Mouse (Mus musculus): Measurements from ENCODE around the gene Lce1c.
"Not testable (repeated sequence)": the region's sequence is repeated elsewhere in the genome, so short reads cannot be mapped to it uniquely, and the experiment has no call there.

Gene Lce1c

DNA sequence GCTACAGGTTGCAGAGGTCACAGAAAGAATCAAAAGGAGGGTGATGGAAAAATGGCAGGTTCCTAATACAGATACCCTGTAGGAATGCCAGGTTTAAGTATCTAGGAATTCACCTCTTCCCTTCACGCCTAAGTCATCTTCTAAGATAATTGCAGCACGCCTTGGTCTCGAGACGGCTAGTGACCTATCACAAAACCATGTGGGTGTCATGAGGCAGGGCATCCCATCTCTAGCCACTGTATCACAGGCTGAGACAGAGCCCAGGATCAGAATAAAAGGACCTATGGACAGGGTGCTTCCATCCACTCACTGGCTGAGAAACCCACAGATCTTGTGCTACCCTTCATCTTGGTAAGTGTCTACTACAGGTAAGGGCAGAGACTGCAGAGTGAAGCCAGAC is at the start of gene Lce1c:
Gene Lce1c, plus strand, starts transcription at position 301 of the 400 bp plus-strand sequence.
- DNase-seq: no peak

DNA sequence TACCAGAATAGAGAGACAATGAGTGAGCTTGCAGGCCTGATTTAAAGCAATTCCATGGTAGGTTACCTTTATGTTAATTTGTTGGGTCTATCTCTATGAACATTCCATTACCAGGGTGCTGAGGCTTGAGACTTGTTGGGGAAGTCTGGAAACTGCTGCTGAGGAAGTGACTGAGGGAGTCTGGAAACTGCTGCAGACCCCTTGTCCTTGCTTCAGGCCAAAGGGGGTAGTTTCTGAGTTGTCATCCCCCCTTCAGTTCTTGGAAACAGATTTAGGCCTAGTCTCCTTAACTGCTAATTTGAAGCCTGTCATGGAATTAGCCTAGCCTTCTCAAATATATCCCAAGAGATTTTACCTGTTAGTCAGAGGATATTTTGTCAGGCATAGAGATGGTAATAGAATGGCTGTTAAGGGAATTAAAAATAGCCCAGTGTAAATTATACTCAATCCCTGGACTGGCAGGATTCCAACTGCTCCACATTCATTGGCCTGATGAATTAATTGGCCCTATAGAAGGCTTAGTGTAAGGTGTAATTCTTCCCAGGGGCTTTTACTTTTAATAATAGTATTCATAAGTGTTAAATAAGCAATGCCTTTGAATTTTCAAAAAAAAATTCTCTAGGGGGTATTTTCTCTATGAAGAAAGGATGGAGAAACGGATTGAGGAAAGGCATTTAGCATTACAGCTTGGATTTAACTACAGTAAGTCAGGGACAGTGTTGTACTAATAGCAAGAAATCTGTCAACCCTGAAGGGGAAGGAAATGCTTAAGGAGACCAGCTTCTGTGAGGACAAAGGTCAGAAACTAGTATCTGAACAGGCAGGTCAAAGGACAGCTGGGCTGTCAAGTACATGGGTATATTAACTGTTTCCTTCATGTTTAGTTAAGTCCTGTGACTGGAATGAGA is 41.0 kb upstream of the Lce1c start:
- no peak for DNase-seq

GRCm38 (mm10) chr3:92638653-92638991 is 40.4 kb upstream of the Lce1c start:
- DNase-seq: no peak

DNA sequence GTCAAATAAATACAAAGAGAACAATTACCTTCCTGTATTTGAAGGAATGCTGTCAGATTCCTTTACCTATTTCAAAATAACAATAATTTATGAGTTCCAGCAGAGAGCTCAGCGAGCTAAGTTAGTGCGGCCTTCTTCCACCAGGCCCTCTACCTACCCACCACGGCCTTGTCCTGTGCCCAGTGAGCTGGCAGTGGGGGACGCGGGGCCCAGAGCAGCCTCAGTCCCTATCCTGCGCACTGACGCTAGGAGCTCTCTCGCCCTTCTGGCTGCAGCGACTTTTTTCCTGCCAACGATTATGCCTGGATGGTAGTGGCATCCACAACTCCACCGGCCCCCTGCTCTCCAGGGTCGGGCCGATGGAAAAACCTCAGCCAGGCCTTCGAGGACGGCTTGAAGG is 39.2 kb upstream of the Lce1c start:
- no peak for DNase-seq

GRCm38 (mm10) chr3:92648207-92648606 is 30.8 kb upstream of the Lce1c start, which contains the start of gene Lce1a1:
Gene Lce1a1 (minus strand): TSS chr3:92648307.
- DNase-seq: no peak

DNA sequence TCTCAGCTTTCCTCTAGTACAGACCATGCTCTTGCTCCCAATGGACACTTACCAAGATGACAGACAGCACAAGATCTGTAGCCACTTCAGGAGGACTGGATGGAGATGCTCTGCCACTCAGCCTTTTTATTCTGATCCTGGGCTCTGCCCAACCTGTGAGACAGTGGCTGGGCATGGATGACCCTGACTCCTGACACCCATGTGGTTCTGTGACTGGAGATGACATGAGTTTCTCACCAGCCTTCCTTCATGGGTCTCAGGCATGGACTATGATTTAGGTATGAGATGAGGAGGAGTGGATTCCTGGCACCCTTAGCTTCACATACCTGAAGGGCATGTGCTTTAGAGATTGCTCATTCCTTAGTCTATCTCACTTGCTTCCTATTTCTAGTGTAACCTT is 22.2 kb upstream of the Lce1c start, which contains the start of gene Lce1b:
Gene Lce1b, minus strand, starts transcription at position 101 of the 400 bp plus-strand sequence.
- no peak for DNase-seq

- DNase-seq: no peak
These were observed 8.8 kb upstream of the Lce1c start, which contains the start of gene Lce1a2 for GRCm38 (mm10) chr3:92670215-92670614. Gene Lce1a2 (minus strand): TSS chr3:92670315.

GRCm38 (mm10) chr3:92687110-92687509 is 8.1 kb downstream of the Lce1c start, which contains the start of gene Lce1d:
Gene Lce1d (minus strand): TSS chr3:92687210.
- no peak for DNase-seq

GRCm38 (mm10) chr3:92689154-92689553 is 10.1 kb downstream of the Lce1c start:
- DNase-seq: not testable (repeated sequence)

- no peak for DNase-seq
These were observed 12.6 kb downstream of the Lce1c start for GRCm38 (mm10) chr3:92691688-92692087.

GRCm38 (mm10) chr3:92694613-92695012 is 15.6 kb downstream of the Lce1c start:
- DNase-seq: no peak

DNA sequence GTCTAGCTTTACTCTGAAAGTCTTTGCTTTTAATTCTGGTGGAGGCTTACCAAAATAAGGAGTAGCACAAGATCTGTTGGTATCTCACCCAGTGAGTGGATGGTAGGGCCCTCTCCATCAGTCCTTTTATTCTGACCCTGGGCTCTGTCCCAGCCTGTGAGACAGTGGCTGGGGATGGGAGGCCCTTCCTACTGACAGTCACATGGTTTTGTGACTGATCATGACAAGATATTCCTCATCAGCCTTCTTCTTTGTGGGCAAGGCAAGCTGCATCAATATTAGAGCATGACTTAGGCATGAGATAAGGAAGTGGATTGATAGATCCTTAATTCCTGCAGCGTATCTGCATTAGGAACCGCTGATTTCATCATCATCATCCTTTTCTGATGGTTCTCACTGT is 29.9 kb downstream of the Lce1c start, which contains the start of gene Lce1e:
Gene Lce1e, minus strand, starts transcription at position 101 of the 400 bp plus-strand sequence.
- DNase-seq: no peak

DNA sequence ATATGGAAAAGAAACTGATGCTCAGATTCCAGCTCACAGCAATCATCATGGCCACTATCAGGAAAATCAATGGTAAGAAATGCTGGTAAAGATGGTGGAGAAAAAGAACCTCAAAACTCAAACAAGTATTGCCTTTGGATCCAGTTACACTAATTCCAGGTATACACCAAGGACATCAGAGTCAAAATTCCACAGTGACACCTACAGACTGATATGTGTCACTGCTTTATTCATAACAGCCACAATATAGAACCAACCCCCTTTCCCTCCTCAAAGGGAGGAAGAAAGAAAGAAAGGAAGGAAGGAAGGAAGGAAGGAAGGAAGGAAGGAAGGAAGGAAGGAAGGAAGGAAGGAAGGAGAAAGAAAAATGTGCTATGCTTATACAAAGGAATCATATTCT is 36.1 kb downstream of the Lce1c start:
- DNase-seq: no peak

- no peak for DNase-seq
These were observed 41.2 kb downstream of the Lce1c start, which contains the start of gene Lce1f for GRCm38 (mm10) chr3:92720250-92720649. Gene Lce1f (minus strand): TSS chr3:92720350.

GRCm38 (mm10) chr3:92722631-92723030 is 43.6 kb downstream of the Lce1c start:
- no peak for DNase-seq
